14 mouse cellular contexts compared by ENCODE assay signal in genomic region chr2:167352496-167352895, GRCm38 (mm10). TPM values are rescaled to one million over a fixed set of nuclear protein-coding genes. Genes with fewer than 3 reads are reported as not detected.
DNase-seq lines count a peak whose midpoint lies in the region; ATAC-seq lines count a peak whose summit lies in the region.
"Had no signal": no experiment of that assay in that cellular context is flagged by ENCODE, and none has a peak within 500 bp of the region (broad histone marks: within the 10 kb centered on the region; RNA-seq: fewer than 3 reads in every experiment).

No protein-coding gene starts in this region.

- intact Hi-C loops in heart, postnatal 25 days (cut with DNase I): no loop called here

- 47% methylated on average over 6 of the region's 6 CpGs for WGBS in heart, embryonic 12.5 days
- WGBS in midbrain, embryonic 10.5 days: 84% methylated on average over 6 of the region's 6 CpGs
- WGBS in midbrain, embryonic 16.5 days: 81% methylated on average over 6 of the region's 6 CpGs

- no peak overlapping the region for H3K9ac ChIP-seq in heart, embryonic 12.5 days
- H3K9ac ChIP-seq in midbrain, embryonic 16.5 days (ENCODE audit: low read depth, low read length): no peak overlapping the region
- H3K9ac ChIP-seq: intestine, embryonic 15.5 days had no signal

- ATAC-seq in heart, embryonic 12.5 days (ENCODE audit: insufficient number of reproducible peaks, low FRiP score): no peak
- no peak for ATAC-seq in midbrain, embryonic 16.5 days
- 0 out of 2 replicates have a peak, but pooled peaks have one; percentile 4 for ATAC-seq in megakaryocyte, adult 5-6 weeks (ENCODE audit: poor library complexity, severe bottlenecking)
- no peak for ATAC-seq in megakaryocyte-erythroid progenitor cell, adult 5-6 weeks (replicated peaks; ENCODE audit: low FRiP score, low TSS enrichment, poor library complexity, severe bottlenecking)
- ATAC-seq: intestine, embryonic 15.5 days had no signal

- no peak overlapping the region for H3K27ac ChIP-seq in heart, embryonic 12.5 days (ENCODE audit: poor library complexity, severe bottlenecking)
- H3K27ac ChIP-seq in midbrain, embryonic 10.5 days (replicated peaks): 0 out of 2 replicates have a peak overlapping the region, but pooled peaks have one; percentile 33
- H3K27ac ChIP-seq in midbrain, embryonic 16.5 days (ENCODE audit: low read length): no peak overlapping the region
- H3K27ac ChIP-seq: intestine, embryonic 15.5 days had no signal

- no peaks in the 10 kb centered on the region for H3K9me3 ChIP-seq in heart, embryonic 12.5 days (replicated peaks)
- H3K9me3 ChIP-seq in midbrain, embryonic 10.5 days (replicated peaks): no peaks in the 10 kb centered on the region
- no peaks in the 10 kb centered on the region for H3K9me3 ChIP-seq in midbrain, embryonic 16.5 days (replicated peaks; ENCODE audit: control insufficient read depth, low read length, poor library complexity, severe bottlenecking)
- H3K9me3 ChIP-seq: intestine, embryonic 15.5 days had no signal

- H3K27me3 ChIP-seq in heart, embryonic 12.5 days (replicated peaks): no peaks in the 10 kb centered on the region
- H3K27me3 ChIP-seq in midbrain, embryonic 10.5 days (ENCODE audit: low read depth, poor library complexity, severe bottlenecking): peaks cover 37% of the 10 kb centered on the region
- H3K27me3 ChIP-seq in midbrain, embryonic 16.5 days (ENCODE audit: control insufficient read depth, insufficient read depth, low read depth, low read length): no peaks in the 10 kb centered on the region
- H3K27me3 ChIP-seq: intestine, embryonic 15.5 days had no signal

- H3K4me3 ChIP-seq in heart, embryonic 12.5 days: no peak overlapping the region
- no peak overlapping the region for H3K4me3 ChIP-seq in midbrain, embryonic 10.5 days
- no peak overlapping the region for H3K4me3 ChIP-seq in midbrain, embryonic 16.5 days (ENCODE audit: low read depth, low read length)
- H3K4me3 ChIP-seq: erythroblast, embryonic 14.5 days; intestine, embryonic 15.5 days had no signal

- DNase-seq in heart, adult 18-20 months: peak; percentile 45 to 78
- no peak for DNase-seq in midbrain, embryonic 10.5 days (ENCODE audit: low spot score)
- peak; percentile 39 for DNase-seq in heart, postnatal 25 days (ENCODE audit: low spot score)
- DNase-seq in right cerebral cortex, postnatal 10 days (ENCODE audit: low spot score in 2 of 2): no peak
- DNase-seq: adrenal gland, postnatal 25 days; cerebellum, adult 11 months; gastrocnemius, postnatal 25 days had no signal

- no peaks in the 10 kb centered on the region for H3K36me3 ChIP-seq in heart, embryonic 12.5 days
- H3K36me3 ChIP-seq in midbrain, embryonic 10.5 days: no peaks in the 10 kb centered on the region
- H3K36me3 ChIP-seq in midbrain, embryonic 16.5 days (ENCODE audit: control insufficient read depth, insufficient read depth, low read length): no peaks in the 10 kb centered on the region
- H3K36me3 ChIP-seq: G1E; intestine, embryonic 15.5 days had no signal

- H3K4me2 ChIP-seq in heart, embryonic 12.5 days: no peak overlapping the region
- no peak overlapping the region for H3K4me2 ChIP-seq in midbrain, embryonic 16.5 days (ENCODE audit: low read length)
- H3K4me2 ChIP-seq: intestine, embryonic 15.5 days had no signal

- peaks cover 25% of the 10 kb centered on the region for H3K4me1 ChIP-seq in heart, embryonic 12.5 days (replicated peaks)
- peaks cover 38% of the 10 kb centered on the region for H3K4me1 ChIP-seq in midbrain, embryonic 10.5 days
- peaks cover 14% of the 10 kb centered on the region for H3K4me1 ChIP-seq in midbrain, embryonic 16.5 days (ENCODE audit: control insufficient read depth, insufficient read depth, low read length)

RNA-seq across cellular contexts. Expression of gene B4galt5, which starts 3.5 kb away (rescaled TPM):
- total RNA-seq in heart, adult 18-20 months (2021): 10 to 100 TPM; 12.0 to 13.6 TPM
- polyA plus RNA-seq in heart, embryonic 12.5 days (2016; fragmentation: Nextera tagmentation; extraction: Ambion mirVana): 14.9 and 21.1 TPM in 2 replicates
- polyA plus RNA-seq in midbrain, embryonic 10.5 days (2016; fragmentation: Nextera tagmentation; extraction: Ambion mirVana): 9.1 and 9.9 TPM in 2 replicates
- polyA plus RNA-seq in midbrain, embryonic 16.5 days (2015; fragmentation: Nextera tagmentation; extraction: Ambion mirVana): 16.6 and 18.1 TPM in 2 replicates
- total RNA-seq in heart, postnatal 25 days (2021): 10 to 100 TPM; 12.7 to 14.6 TPM
- total RNA-seq in megakaryocyte, adult 5-6 weeks (2015): 62.5 and 80.6 TPM in 2 replicates
- total RNA-seq in megakaryocyte, adult 5-6 weeks (2017): 52.4 and 67.3 TPM in 2 replicates
- total RNA-seq in megakaryocyte-erythroid progenitor cell, adult 5-6 weeks (2014; fragmentation: Nextera tagmentation): 2.1 TPM in 1 of 2 replicates, not detected in the other
- 0.80 and 20.1 TPM in 2 replicates for total RNA-seq in megakaryocyte-erythroid progenitor cell, adult 5-6 weeks (2017)

Comparison
In these comparisons a context has a peak if more than half of its experiments do, and no peak if none do; other contexts are left out.
1. DNase-seq: peak in heart, adult 18-20 months (2 of 2) and heart, postnatal 25 days (single experiment); none in midbrain, embryonic 10.5 days (single experiment) and right cerebral cortex, postnatal 10 days (0 of 2).